Mouse (Mus musculus) thymus, adult 2 months (tissue): Measurements from ENCODE around the gene Tecpr2.

ENCODE experiments used
- CTCF ChIP-seq: fragments of 200-500 bp; IDR thresholded peaks from 2 replicates; pipeline ENCODE4 v1.5.1; 2012; ENCODE audit warnings: mild to moderate bottlenecking, control low read depth, low read length, moderate library complexity, borderline replicate concordance; ENCODE audit not compliant: control insufficient read depth, poor library complexity, insufficient read depth; ENCODE audit errors: extremely low read depth
- POLR2A ChIP-seq: fragments of 200-500 bp; IDR thresholded peaks from 2 replicates; pipeline ENCODE4 v1.6.1; 2012; ENCODE audit warnings: mild to moderate bottlenecking, low read length, control low read depth, moderate library complexity; ENCODE audit not compliant: control insufficient read depth, poor library complexity, insufficient read depth; ENCODE audit errors: extremely low read depth

- TF ChIP-seq POLR2A (no peak), CTCF (no peak)
These were observed 31.2 kb downstream of the Tecpr2 start for GRCm38 (mm10) chr12:110920254-110920653.
